Mouse (Mus musculus): ENCODE data around the gene Ncl. TPM values are rescaled to one million over a fixed set of nuclear protein-coding genes. Genes with fewer than 3 reads are reported as not detected.

The Ncl gene
- polyA plus RNA-seq, 1 experiment: 135 TPM

DNA sequence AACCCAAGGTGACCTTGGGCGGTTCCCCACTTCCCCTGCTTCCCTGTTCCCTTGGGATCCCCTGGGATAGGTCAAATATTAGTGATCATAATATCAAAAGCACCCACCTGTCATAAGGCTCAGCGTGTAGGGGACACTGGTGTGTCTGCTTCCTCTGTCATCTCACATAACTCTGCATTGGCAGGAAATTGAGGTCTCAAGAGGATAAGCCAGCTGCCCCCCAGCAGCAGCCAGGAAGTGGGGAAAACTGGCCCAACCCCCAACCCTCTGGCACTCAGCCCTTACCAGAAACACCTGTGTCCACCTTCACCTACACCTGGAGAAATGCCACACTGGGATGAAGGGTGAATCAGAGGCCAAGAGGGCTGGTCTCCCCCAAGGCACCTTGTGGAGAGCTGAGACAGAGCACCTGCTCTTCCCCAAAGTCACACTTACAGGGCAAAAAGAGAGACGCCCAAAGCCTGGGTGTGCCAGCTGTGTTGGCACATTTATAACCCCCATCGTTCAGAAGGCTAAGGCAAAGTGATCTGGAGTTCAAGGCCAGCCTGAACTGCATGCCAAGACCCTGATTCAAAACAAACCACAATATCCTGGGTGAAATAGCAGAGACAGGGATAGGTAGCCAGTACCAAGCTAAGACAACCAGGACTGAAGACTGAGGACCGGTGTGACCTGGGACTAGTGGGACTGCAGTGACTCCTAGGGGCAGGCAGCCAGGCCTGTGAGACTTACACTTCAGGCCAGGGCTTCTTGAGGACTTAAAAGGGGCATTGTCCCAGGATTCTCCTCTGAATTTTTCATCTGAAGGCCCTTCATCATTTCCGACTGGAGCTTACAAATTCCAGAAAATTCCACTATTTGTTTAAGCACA lies 57.7 kb downstream of the Ncl start:
- no peak for DNase-seq (ENCODE audit: low read depth)
- TF ChIP-seq POLR2A (IDR thresholded peaks at IDR 0.05; ENCODE audit: borderline replicate concordance, extremely low read depth, insufficient read depth, insufficient read length, poor library complexity, severe bottlenecking) (no peak), CTCF (IDR thresholded peaks at IDR 0.05; ENCODE audit: borderline replicate concordance, extremely low read depth, insufficient read depth, insufficient read length) (no peak)

DNA sequence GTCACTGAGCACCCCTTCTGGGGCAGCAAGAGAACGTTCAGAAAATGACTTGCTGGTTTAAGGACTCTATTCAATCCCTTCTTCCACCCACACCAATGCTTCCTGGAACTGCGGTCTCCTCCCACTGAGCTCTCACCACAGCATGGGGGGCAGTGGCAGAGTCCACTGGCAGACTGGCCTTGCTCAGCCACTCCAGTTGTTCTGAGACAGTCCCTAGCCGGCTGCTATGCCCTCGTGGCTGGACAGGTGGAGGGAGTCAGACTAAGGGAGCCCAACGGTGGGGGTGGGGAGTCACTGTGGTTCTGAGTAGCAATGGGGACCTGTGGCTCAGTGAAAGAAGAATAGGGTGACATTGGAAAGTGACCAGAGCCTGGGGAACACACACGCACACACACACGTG lies 58.5 kb downstream of the Ncl start:
- DNase-seq (ENCODE audit: low read depth): no peak
- no peak for TF ChIP-seq POLR2A (IDR thresholded peaks at IDR 0.05; ENCODE audit: borderline replicate concordance, extremely low read depth, insufficient read depth, insufficient read length, poor library complexity, severe bottlenecking)
- TF ChIP-seq CTCF (IDR thresholded peaks at IDR 0.05; ENCODE audit: borderline replicate concordance, extremely low read depth, insufficient read depth, insufficient read length): no peak

DNA sequence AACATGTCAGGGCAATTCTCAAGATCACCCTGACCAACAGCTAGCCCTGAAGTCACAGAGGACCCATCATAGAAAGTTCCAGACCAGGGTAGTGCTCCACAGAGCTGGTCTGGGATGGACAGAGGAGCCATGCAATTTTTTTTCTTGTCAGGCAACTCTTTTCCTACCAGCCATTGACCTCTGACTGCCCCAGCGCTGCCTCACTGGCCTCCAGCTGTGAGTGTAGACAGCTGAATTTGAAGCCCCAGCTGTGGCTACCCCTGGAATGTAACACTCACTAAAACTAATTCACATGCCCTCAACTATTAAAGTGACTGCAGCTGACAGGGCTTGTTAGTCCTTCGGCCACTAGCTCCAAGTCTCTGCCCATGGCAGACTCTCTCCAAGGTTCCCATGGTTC lies 59.1 kb downstream of the Ncl start:
- DNase-seq (ENCODE audit: low read depth): no peak
- TF ChIP-seq POLR2A (IDR thresholded peaks at IDR 0.05; ENCODE audit: borderline replicate concordance, extremely low read depth, insufficient read depth, insufficient read length, poor library complexity, severe bottlenecking) (no peak), CTCF (IDR thresholded peaks at IDR 0.05; ENCODE audit: borderline replicate concordance, extremely low read depth, insufficient read depth, insufficient read length) (no peak)

Other genes with a start within 250 kb of the Ncl start
- gene Htr2b, start 247.4 kb downstream of the Ncl start, polyA plus RNA-seq (2012; rRNA removed): 0.03 TPM in 1 of 2 replicates, not detected in the other
- 0.74 and 1.3 TPM in 2 replicates for gene Gm21972, start 225.8 kb downstream of the Ncl start, polyA plus RNA-seq (2012; rRNA removed)
- 22.4 and 23.9 TPM in 2 replicates for gene Armc9, start 204.6 kb downstream of the Ncl start, polyA plus RNA-seq (2012; rRNA removed)
- gene B3gnt7, start 56.6 kb downstream of the Ncl start, polyA plus RNA-seq (2012; rRNA removed): 5.6 and 5.8 TPM in 2 replicates
- gene Nmur1, start 66.8 kb upstream of the Ncl start, polyA plus RNA-seq (2012; rRNA removed): 0.09 and 0.11 TPM in 2 replicates
- not detected in 2 replicates for gene Tex44, start 66.9 kb upstream of the Ncl start, polyA plus RNA-seq (2012; rRNA removed)
- gene Ptma, start 167.3 kb upstream of the Ncl start, polyA plus RNA-seq (2012; rRNA removed): 1,831 and 2,420 TPM in 2 replicates
- 82.9 and 89.6 TPM in 2 replicates for gene Pde6d, start 223.2 kb upstream of the Ncl start, polyA plus RNA-seq (2012; rRNA removed)
- gene Cops7b, start 223.5 kb upstream of the Ncl start, polyA plus RNA-seq (2012; rRNA removed): 69.7 and 89.0 TPM in 2 replicates

All from brain, embryonic 14.5 days (tissue).